Comparison of ENCODE assay signal across 21 mouse cellular contexts in genomic region chr16:94055576-94055975, GRCm38 (mm10). TPM values are rescaled to one million over a fixed set of nuclear protein-coding genes. Genes with fewer than 3 reads are reported as not detected.
DNase-seq lines count a peak whose midpoint lies in the region; ATAC-seq lines count a peak whose summit lies in the region.
"Had no signal": no experiment of that assay in that cellular context is flagged by ENCODE, and none has a peak within 500 bp of the region (broad histone marks: within the 10 kb centered on the region; RNA-seq: fewer than 3 reads in every experiment).

No protein-coding gene starts in this region.

- intact Hi-C loops in left cerebral cortex, postnatal 4 days (cut with DNase I): no loop called here

- peaks cover 14% of the 10 kb centered on the region; the same call in 1 of the 2 replicates for H3K4me1 ChIP-seq in hindbrain, embryonic 12.5 days
- H3K4me1 ChIP-seq in hindbrain, embryonic 16.5 days (ENCODE audit: control insufficient read depth, insufficient read depth, low read depth, low read length): no peaks in the 10 kb centered on the region
- H3K4me1 ChIP-seq: heart, embryonic 10.5 days had no signal

- no peak overlapping the region for H3K4me2 ChIP-seq in hindbrain, embryonic 12.5 days (replicated peaks)
- H3K4me2 ChIP-seq in hindbrain, embryonic 16.5 days (ENCODE audit: low read length): no peak overlapping the region
- H3K4me2 ChIP-seq: embryonic facial prominence, embryonic 12.5 days; forebrain, embryonic 12.5 days had no signal

- H3K27me3 ChIP-seq in hindbrain, embryonic 12.5 days: peaks cover 22% of the 10 kb centered on the region; the same call in 1 of the 2 replicates
- no peaks in the 10 kb centered on the region; the same call in 1 of the 2 replicates for H3K27me3 ChIP-seq in hindbrain, embryonic 16.5 days (replicated peaks; ENCODE audit: control insufficient read depth, insufficient read depth, low read length)
- H3K27me3 ChIP-seq: CH12.LX had no signal

- no peak overlapping the region for H3K9ac ChIP-seq in hindbrain, embryonic 12.5 days
- no peak overlapping the region for H3K9ac ChIP-seq in hindbrain, embryonic 16.5 days (ENCODE audit: low read depth, low read length)
- H3K9ac ChIP-seq: embryonic facial prominence, embryonic 12.5 days; forebrain, embryonic 12.5 days had no signal

- ATAC-seq in hindbrain, embryonic 12.5 days (ENCODE audit: low FRiP score): 0 out of 2 replicates have a peak, but pooled peaks have one; percentile 38
- no peak for ATAC-seq in hindbrain, embryonic 16.5 days
- ATAC-seq: forebrain, embryonic 16.5 days had no signal

- no peak overlapping the region for H3K4me3 ChIP-seq in hindbrain, embryonic 12.5 days
- no peak overlapping the region for H3K4me3 ChIP-seq in hindbrain, embryonic 16.5 days (ENCODE audit: low read length)
- H3K4me3 ChIP-seq: embryonic facial prominence, embryonic 12.5 days; forebrain, embryonic 12.5 days; heart, embryonic 10.5 days had no signal

- DNase-seq in left cerebral cortex, postnatal 4 days: peak; percentile 21
- DNase-seq in left cerebral cortex, adult 8-10 months (ENCODE audit: low spot score in 2 of 2): no peak
- peak; percentile 57 for DNase-seq in retina, postnatal 1 day
- no peak for DNase-seq in retina, embryonic 14.5 days (ENCODE audit: low spot score)
- DNase-seq in spleen, adult 12 weeks (ENCODE audit: low spot score): no peak
- DNase-seq: adrenal gland, adult 8-10 months; adrenal gland, postnatal 36 days; cerebellum, adult 2 months; cerebellum, postnatal 10 days; gastrocnemius, postnatal 10 days; heart, adult 18-20 months; heart, postnatal 10 days; heart, postnatal 4 days had no signal

- H3K36me3 ChIP-seq in hindbrain, embryonic 12.5 days: no peaks in the 10 kb centered on the region
- H3K36me3 ChIP-seq in hindbrain, embryonic 16.5 days (ENCODE audit: control insufficient read depth, insufficient read depth, low read length): no peaks in the 10 kb centered on the region
- H3K36me3 ChIP-seq: embryonic facial prominence, embryonic 12.5 days; forebrain, embryonic 12.5 days; heart, embryonic 10.5 days had no signal

- no peak overlapping the region for H3K27ac ChIP-seq in hindbrain, embryonic 12.5 days
- no peak overlapping the region for H3K27ac ChIP-seq in hindbrain, embryonic 16.5 days (ENCODE audit: low read depth, low read length)
- H3K27ac ChIP-seq: embryonic facial prominence, embryonic 12.5 days; forebrain, embryonic 12.5 days; heart, embryonic 10.5 days had no signal

- WGBS in hindbrain, embryonic 12.5 days: 33% methylated on average over 8 of the region's 8 CpGs
- 31% methylated on average over 8 of the region's 8 CpGs for WGBS in hindbrain, embryonic 16.5 days

- no peaks in the 10 kb centered on the region for H3K9me3 ChIP-seq in hindbrain, embryonic 12.5 days (replicated peaks)
- H3K9me3 ChIP-seq in hindbrain, embryonic 16.5 days (ENCODE audit: control insufficient read depth, low read length): no peaks in the 10 kb centered on the region
- H3K9me3 ChIP-seq: embryonic facial prominence, embryonic 12.5 days; forebrain, embryonic 12.5 days; heart, embryonic 10.5 days had no signal

RNA-seq across cellular contexts. Expression of gene Sim2, which starts 29.2 kb away (rescaled TPM):
- polyA plus RNA-seq in hindbrain, embryonic 12.5 days (2016; fragmentation: Nextera tagmentation; extraction: Ambion mirVana): 1.6 and 1.8 TPM in 2 replicates
- polyA plus RNA-seq in hindbrain, embryonic 16.5 days (2015; fragmentation: Nextera tagmentation; extraction: Ambion mirVana): 0.10 TPM in 1 of 2 replicates, not detected in the other
- total RNA-seq in left cerebral cortex, postnatal 4 days (2021): under 1 TPM in 1 of 2 experiments, not detected in 1; 0.12 TPM
- total RNA-seq in left cerebral cortex, adult 8-10 months (2022): under 1 TPM in 2 of 4 experiments, not detected in 2; 0.09 to 0.25 TPM
- total RNA-seq: adrenal gland, adult 8-10 months; adrenal gland, postnatal 36 days; CH12.LX; heart, postnatal 10 days; heart, postnatal 4 days had no signal

RNA-seq across cellular contexts. Expression of gene Cldn14, which starts 46.9 kb away (rescaled TPM):
- 0.16 and 0.17 TPM in 2 replicates for polyA plus RNA-seq in hindbrain, embryonic 12.5 days (2016; fragmentation: Nextera tagmentation; extraction: Ambion mirVana)
- polyA plus RNA-seq in hindbrain, embryonic 16.5 days (2015; fragmentation: Nextera tagmentation; extraction: Ambion mirVana): not detected in 2 replicates
- not detected for total RNA-seq in left cerebral cortex, postnatal 4 days (2021)
- 1 to 10 TPM in 2 of 4 experiments, under 1 TPM in 2; 0.59 to 1.5 (median 1.1) TPM for total RNA-seq in left cerebral cortex, adult 8-10 months (2022)
- total RNA-seq: adrenal gland, adult 8-10 months; adrenal gland, postnatal 36 days; heart, adult 18-20 months; heart, postnatal 10 days; heart, postnatal 4 days had no signal
- polyA plus RNA-seq: forebrain, embryonic 12.5 days; forebrain, embryonic 16.5 days; heart, embryonic 10.5 days; heart, embryonic 14.5 days had no signal

Comparison
In these comparisons a context has a peak if more than half of its experiments do, and no peak if none do; other contexts are left out.
1. DNase-seq: peak in left cerebral cortex, postnatal 4 days (single experiment) and retina, postnatal 1 day (single experiment); none in left cerebral cortex, adult 8-10 months (0 of 2), retina, embryonic 14.5 days (single experiment) and spleen, adult 12 weeks (single experiment).